ENCODE assay signal across 14 mouse cellular contexts in the genomic region with DNA sequence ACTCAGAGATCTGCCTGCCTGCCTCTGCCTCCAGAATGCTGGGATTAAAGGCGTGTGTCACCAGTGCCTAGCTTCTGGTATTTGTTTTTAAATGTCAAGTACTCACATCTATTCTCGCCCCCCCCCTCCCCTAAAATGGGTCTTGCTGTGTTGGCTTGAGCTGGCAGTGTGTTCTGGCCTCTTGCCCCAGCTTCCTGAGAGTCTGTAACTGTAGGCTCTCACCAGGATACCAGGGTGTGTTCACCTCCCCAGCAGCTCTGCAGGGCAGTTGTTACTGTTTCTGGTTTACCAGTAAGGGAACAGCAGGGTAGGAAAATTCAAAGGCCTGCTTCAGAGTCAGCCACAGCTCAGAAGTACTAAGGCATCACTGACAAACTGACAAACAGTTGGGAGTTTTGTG. TPM values are rescaled to one million over a fixed set of nuclear protein-coding genes. Genes with fewer than 3 reads are reported as not detected.
DNase-seq lines count a peak whose midpoint lies in the region; ATAC-seq and TF ChIP-seq lines count a peak whose summit lies in the region.
"Had no signal": no experiment of that assay in that cellular context is flagged by ENCODE, and none has a peak within 500 bp of the region (broad histone marks: within the 10 kb centered on the region; RNA-seq: fewer than 3 reads in every experiment).

No protein-coding gene starts in this region.

- 24% methylated on average over 2 of the region's 2 CpGs for WGBS in heart, embryonic 12.5 days
- 32% methylated on average over 2 of the region's 2 CpGs for WGBS in neural tube, embryonic 11.5 days
- 51% methylated on average over 2 of the region's 2 CpGs for WGBS in neural tube, embryonic 15.5 days
- 48% methylated on average over 2 of the region's 2 CpGs for WGBS in stomach, postnatal 0 days

- H3K27ac ChIP-seq in heart, embryonic 12.5 days (ENCODE audit: poor library complexity, severe bottlenecking), result no peak overlapping the region
- H3K27ac ChIP-seq in neural tube, embryonic 11.5 days (ENCODE audit: low read depth, low read length), result no peak overlapping the region
- no peak overlapping the region for H3K27ac ChIP-seq in neural tube, embryonic 15.5 days (replicated peaks)
- no peak overlapping the region for H3K27ac ChIP-seq in stomach, postnatal 0 days (replicated peaks)

- H3K4me1 ChIP-seq in heart, embryonic 12.5 days (replicated peaks), result no peaks in the 10 kb centered on the region
- no peaks in the 10 kb centered on the region for H3K4me1 ChIP-seq in neural tube, embryonic 11.5 days (ENCODE audit: control insufficient read depth, insufficient read depth, low read length)
- H3K4me1 ChIP-seq in neural tube, embryonic 15.5 days, result no peaks in the 10 kb centered on the region
- no peaks in the 10 kb centered on the region for H3K4me1 ChIP-seq in stomach, postnatal 0 days (replicated peaks; ENCODE audit: control insufficient read depth, insufficient read depth)

- H3K4me2 ChIP-seq in heart, embryonic 12.5 days, result no peak overlapping the region
- H3K4me2 ChIP-seq in neural tube, embryonic 11.5 days (ENCODE audit: low read depth), result no peak overlapping the region
- no peak overlapping the region for H3K4me2 ChIP-seq in neural tube, embryonic 15.5 days
- H3K4me2 ChIP-seq in stomach, postnatal 0 days (replicated peaks; ENCODE audit: low read depth), result no peak overlapping the region
- H3K4me2 ChIP-seq: liver, embryonic 11.5 days had no signal

- 0 out of 2 replicates have a peak, but pooled peaks cover 4% of the 10 kb centered on the region for H3K27me3 ChIP-seq in heart, embryonic 12.5 days (replicated peaks)
- H3K27me3 ChIP-seq in neural tube, embryonic 11.5 days (ENCODE audit: control insufficient read depth, insufficient read depth, low read length), result no peaks in the 10 kb centered on the region
- H3K27me3 ChIP-seq in neural tube, embryonic 15.5 days (replicated peaks), result no peaks in the 10 kb centered on the region
- no peaks in the 10 kb centered on the region for H3K27me3 ChIP-seq in stomach, postnatal 0 days (ENCODE audit: control insufficient read depth, insufficient read depth, low read length)

- no peak for TF ChIP-seq CTCF in stomach, postnatal 0 days (IDR thresholded peaks at IDR 0.05; ENCODE audit: low read depth)

- TF ChIP-seq EP300 in stomach, postnatal 0 days (optimal IDR thresholded peaks at IDR 0.05), result no peak

- intact Hi-C loops in heart, postnatal 14 days (cut with DNase I), result no loop called here

- DNase-seq in heart, postnatal 14 days, result peak; percentile 12 to 38
- DNase-seq in neural tube, embryonic 11.5 days (ENCODE audit: low spot score), result peak; percentile 9
- peak; percentile 24 for DNase-seq in brain, adult 2 months (ENCODE audit: low read depth, low spot score)
- DNase-seq in stomach, postnatal 0 days (ENCODE audit: low spot score), result peak; percentile 24
- no peak for DNase-seq in urinary bladder, postnatal 36 days (ENCODE audit: low spot score in 2 of 2)

- no peaks in the 10 kb centered on the region for H3K36me3 ChIP-seq in heart, embryonic 12.5 days
- H3K36me3 ChIP-seq in neural tube, embryonic 11.5 days (ENCODE audit: control insufficient read depth, insufficient read depth, low read length), result no peaks in the 10 kb centered on the region
- no peaks in the 10 kb centered on the region for H3K36me3 ChIP-seq in neural tube, embryonic 15.5 days
- H3K36me3 ChIP-seq in stomach, postnatal 0 days (ENCODE audit: control insufficient read depth, insufficient read depth, low read length), result no peaks in the 10 kb centered on the region; the same call in 1 of the 2 replicates
- H3K36me3 ChIP-seq: G1E had no signal

- ATAC-seq in heart, embryonic 12.5 days (ENCODE audit: insufficient number of reproducible peaks, low FRiP score), result no peak
- no peak for ATAC-seq in neural tube, embryonic 11.5 days (ENCODE audit: insufficient read depth, low FRiP score, low TSS enrichment)
- ATAC-seq in neural tube, embryonic 15.5 days (ENCODE audit: low FRiP score), result no peak
- ATAC-seq in stomach, postnatal 0 days (ENCODE audit: low FRiP score, low TSS enrichment), result no peak
- no peak for ATAC-seq in inflammation-experienced regulatory T-cells, adult 6 months
- ATAC-seq: intestine, postnatal 0 days had no signal

- no peak overlapping the region for H3K9ac ChIP-seq in heart, embryonic 12.5 days
- H3K9ac ChIP-seq in neural tube, embryonic 11.5 days (ENCODE audit: low read length), result no peak overlapping the region
- no peak overlapping the region for H3K9ac ChIP-seq in neural tube, embryonic 15.5 days (replicated peaks)
- H3K9ac ChIP-seq in stomach, postnatal 0 days (ENCODE audit: low read length), result no peak overlapping the region

- H3K4me3 ChIP-seq in heart, embryonic 12.5 days, result no peak overlapping the region
- H3K4me3 ChIP-seq in neural tube, embryonic 11.5 days (ENCODE audit: low read depth, low read length), result no peak overlapping the region
- no peak overlapping the region for H3K4me3 ChIP-seq in neural tube, embryonic 15.5 days (replicated peaks)
- H3K4me3 ChIP-seq in stomach, postnatal 0 days (ENCODE audit: low read depth, low read length), result no peak overlapping the region
- H3K4me3 ChIP-seq: megakaryocyte, embryonic 14.5 days had no signal

- H3K9me3 ChIP-seq in heart, embryonic 12.5 days (replicated peaks), result no peaks in the 10 kb centered on the region
- no peaks in the 10 kb centered on the region for H3K9me3 ChIP-seq in neural tube, embryonic 11.5 days (ENCODE audit: control insufficient read depth, low read length)
- H3K9me3 ChIP-seq in neural tube, embryonic 15.5 days (replicated peaks), result no peaks in the 10 kb centered on the region
- no peaks in the 10 kb centered on the region for H3K9me3 ChIP-seq in stomach, postnatal 0 days (ENCODE audit: control insufficient read depth, low read length)
- H3K9me3 ChIP-seq: G1E had no signal

RNA-seq across cellular contexts. Expression of a gene that starts 33.5 kb away (rescaled TPM):
- total RNA-seq in heart, postnatal 14 days (2021), result 1 to 10 TPM; 1.3 to 1.7 TPM
- 0.26 and 1.0 TPM in 2 replicates for polyA plus RNA-seq in heart, embryonic 12.5 days (2016; fragmentation: Nextera tagmentation; extraction: Ambion mirVana)
- 0.50 and 0.51 TPM in 2 replicates for polyA plus RNA-seq in neural tube, embryonic 11.5 days (2014; fragmentation: Nextera tagmentation; extraction: Ambion mirVana)
- 0.26 and 0.86 TPM in 2 replicates for polyA plus RNA-seq in neural tube, embryonic 15.5 days (2015; fragmentation: Nextera tagmentation; extraction: Ambion mirVana)
- 0.69 and 1.1 TPM in 2 replicates for polyA plus RNA-seq in stomach, postnatal 0 days (2015; fragmentation: Nextera tagmentation; extraction: Ambion mirVana)
- under 1 TPM in 1 of 3 experiments, not detected in 2; 0.32 TPM for polyA plus RNA-seq in inflammation-experienced regulatory T-cells, adult 6 months (2017; shearing (Covaris generic))
- polyA plus RNA-seq: G1E had no signal

RNA-seq across cellular contexts. Expression of a gene that starts 37.5 kb away (rescaled TPM):
- under 1 TPM in 1 of 2 experiments, not detected in 1; 0.37 TPM for total RNA-seq in heart, postnatal 14 days (2021)
- polyA plus RNA-seq in heart, embryonic 12.5 days (2016; fragmentation: Nextera tagmentation; extraction: Ambion mirVana), result 0.53 TPM in 1 of 2 replicates, not detected in the other
- polyA plus RNA-seq in neural tube, embryonic 11.5 days (2014; fragmentation: Nextera tagmentation; extraction: Ambion mirVana), result not detected in 2 replicates
- 1.7 and 2.5 TPM in 2 replicates for polyA plus RNA-seq in neural tube, embryonic 15.5 days (2015; fragmentation: Nextera tagmentation; extraction: Ambion mirVana)
- 0.19 TPM in 1 of 2 replicates, not detected in the other for polyA plus RNA-seq in stomach, postnatal 0 days (2015; fragmentation: Nextera tagmentation; extraction: Ambion mirVana)
- not detected for polyA plus RNA-seq in inflammation-experienced regulatory T-cells, adult 6 months (2017; shearing (Covaris generic))
- total RNA-seq: G1E; left cerebral cortex, adult 18-20 months had no signal
- polyA plus RNA-seq: G1E; intestine, postnatal 0 days; liver, embryonic 11.5 days; stomach, embryonic 16.5 days had no signal

RNA-seq across cellular contexts. Expression of a gene that starts 58.9 kb away (rescaled TPM):
- 10 to 100 TPM; 11.6 to 11.9 TPM for total RNA-seq in heart, postnatal 14 days (2021)
- polyA plus RNA-seq in heart, embryonic 12.5 days (2016; fragmentation: Nextera tagmentation; extraction: Ambion mirVana), result 8.6 and 9.6 TPM in 2 replicates
- 12.7 and 13.4 TPM in 2 replicates for polyA plus RNA-seq in neural tube, embryonic 11.5 days (2014; fragmentation: Nextera tagmentation; extraction: Ambion mirVana)
- polyA plus RNA-seq in neural tube, embryonic 15.5 days (2015; fragmentation: Nextera tagmentation; extraction: Ambion mirVana), result 12.4 and 12.6 TPM in 2 replicates
- 2.5 TPM in 2 replicates for polyA plus RNA-seq in stomach, postnatal 0 days (2015; fragmentation: Nextera tagmentation; extraction: Ambion mirVana)
- 1 to 10 TPM; 3.1 to 4.2 (median 3.6) TPM for polyA plus RNA-seq in inflammation-experienced regulatory T-cells, adult 6 months (2017; shearing (Covaris generic))

RNA-seq across cellular contexts. Expression of a gene that starts 59.2 kb away (rescaled TPM):
- total RNA-seq in heart, postnatal 14 days (2021), result 10 to 100 TPM; 18.6 TPM
- 25.5 and 26.5 TPM in 2 replicates for polyA plus RNA-seq in heart, embryonic 12.5 days (2016; fragmentation: Nextera tagmentation; extraction: Ambion mirVana)
- polyA plus RNA-seq in neural tube, embryonic 11.5 days (2014; fragmentation: Nextera tagmentation; extraction: Ambion mirVana), result 37.6 and 38.0 TPM in 2 replicates
- 30.1 and 33.0 TPM in 2 replicates for polyA plus RNA-seq in neural tube, embryonic 15.5 days (2015; fragmentation: Nextera tagmentation; extraction: Ambion mirVana)
- 21.5 and 24.6 TPM in 2 replicates for polyA plus RNA-seq in stomach, postnatal 0 days (2015; fragmentation: Nextera tagmentation; extraction: Ambion mirVana)
- polyA plus RNA-seq in inflammation-experienced regulatory T-cells, adult 6 months (2017; shearing (Covaris generic)), result 10 to 100 TPM; 59.7 to 62.9 (median 59.7) TPM

Comparison
In these comparisons a context has a peak if more than half of its experiments do, and no peak if none do; other contexts are left out.
1. DNase-seq: peak in heart, postnatal 14 days (2 of 2), neural tube, embryonic 11.5 days (single experiment), brain, adult 2 months (single experiment) and stomach, postnatal 0 days (single experiment); none in urinary bladder, postnatal 36 days (0 of 2).